Mouse (Mus musculus) embryonic fibroblast, embryonic 13.5 days (primary cell): Measurements from ENCODE around the gene Chchd5.

Source experiments
- CTCF ChIP-seq: IDR thresholded peaks from 2 replicates; pipeline ENCODE4 v1.5.1; 2011; ENCODE audit warnings: mild to moderate bottlenecking, control low read depth, low read length, moderate library complexity, borderline replicate concordance; ENCODE audit not compliant: insufficient read depth
- POLR2A ChIP-seq: IDR thresholded peaks from 2 replicates; pipeline ENCODE4 v1.6.1; 2011; ENCODE audit warnings: low read depth, mild to moderate bottlenecking, control low read depth, low read length, moderate library complexity

- TF ChIP-seq POLR2A (no peak), CTCF (no peak)
These were observed 13.1 kb upstream of the Chchd5 start for GRCm38 (mm10) chr2:129116368-129116739.
